Mouse (Mus musculus) G1E (cell line): ENCODE measurements around the gene Qrich1. TPM values are rescaled to one million over a fixed set of nuclear protein-coding genes. Genes with fewer than 3 reads are reported as not detected.

Source experiments
- ATAC-seq: 2 replicates; pipeline ENCODE4 v1.8.0; 2016; ENCODE audit warnings: mild to moderate bottlenecking; ENCODE audit not compliant: insufficient number of reproducible peaks, poor library complexity, low FRiP score, severe bottlenecking; ENCODE audit errors: extremely low read depth
- DNase-seq: peaks from one replicate; pipeline ENCODE4 v3.0.0; 2012; ENCODE audit warnings: low spot score
- H3K27me3 ChIP-seq: 2 replicates; pipeline ENCODE4 v1.6.1; 2012; ENCODE audit warnings: mild to moderate bottlenecking, low read length, inconsistent platforms; ENCODE audit not compliant: insufficient read depth
- H3K36me3 ChIP-seq: replicated peaks from 2 replicates; pipeline ENCODE3; 2012; ENCODE audit warnings: mild to moderate bottlenecking, inconsistent platforms
- H3K4me1 ChIP-seq: 2 replicates; pipeline ENCODE4 v1.6.1; 2012; ENCODE audit warnings: low read depth, low read length, inconsistent platforms, mixed read lengths; ENCODE audit not compliant: insufficient read depth
- H3K4me3 ChIP-seq: 2 replicates; pipeline ENCODE4 v1.5.1; 2012; ENCODE audit warnings: low read depth, mild to moderate bottlenecking, inconsistent platforms, low read length, moderate library complexity, mixed read lengths
- H3K9me3 ChIP-seq: replicated peaks from 2 replicates; pipeline ENCODE4 v1.6.1; 2012; ENCODE audit warnings: inconsistent platforms
- CTCF ChIP-seq: IDR thresholded peaks from 2 replicates; pipeline ENCODE4 v1.5.1; 2012; ENCODE audit warnings: low read depth, low read length, inconsistent platforms, mixed read lengths
- GATA1 ChIP-seq: IDR thresholded peaks from 2 replicates; pipeline ENCODE4 v1.6.1; 2012; ENCODE audit warnings: borderline replicate concordance, low read length, inconsistent platforms, mixed read lengths
- GATA2 ChIP-seq: IDR thresholded peaks from 2 replicates; pipeline ENCODE4 v1.6.1; 2012; ENCODE audit warnings: low read depth, low read length, inconsistent platforms, borderline replicate concordance
- POLR2AphosphoS5 ChIP-seq: IDR thresholded peaks from 2 replicates; pipeline ENCODE4 v1.6.1; 2012; ENCODE audit warnings: low read depth, low read length, inconsistent platforms; ENCODE audit not compliant: insufficient replicate concordance
- TAL1 ChIP-seq: conservative IDR thresholded peaks from 2 replicates; pipeline ENCODE4 v1.6.1; 2012; ENCODE audit warnings: low read depth, low read length, inconsistent platforms, mixed read lengths
- polyA plus RNA-seq: library from polyadenylated mRNA; stranded (reverse); fragments of >175 nt; gene quantifications from 2 replicates; pipeline ENCODE4 v1.2.3, GENCODE M21; 2012
- total RNA-seq, 2 experiments: library from RNA; stranded (forward) in 1 of 2; stranded (reverse) in 1 of 2; fragments of 200-1000 nt in 1 of 2; fragments of >200 nt in 1 of 2; fragmentation: Nextera tagmentation in 1 of 2; gene quantifications; 2 replicates each; pipeline ENCODE4 v1.2.3; 2014 to 2017

Qrich1 gene
- total and polyA plus RNA-seq, 3 experiments, result 143 to 179 (median 161) TPM

- DNase-seq, result no peak
- no peaks in the 10 kb centered on the region for H3K9me3 ChIP-seq
- H3K27me3 ChIP-seq, result no peaks in the 10 kb centered on the region
- no peak for TF ChIP-seq GATA2
- no peak for TF ChIP-seq CTCF
- TF ChIP-seq GATA1, result no peak
- TF ChIP-seq POLR2AphosphoS5, result no peak
- no peak for TF ChIP-seq TAL1
- H3K4me1 ChIP-seq, result peaks cover 67% of the 10 kb centered on the region
- ATAC-seq, result no peak
- H3K36me3 ChIP-seq, result peaks cover 85% of the 10 kb centered on the region
- no peak overlapping the region for H3K4me3 ChIP-seq
Measured at GRCm38 (mm10) chr9:108577025-108577424, 60.4 kb downstream of the Qrich1 start.

- TF ChIP-seq POLR2AphosphoS5 (no peak), CTCF (no peak), TAL1 (no peak), GATA1 (no peak), GATA2 (no peak)
- H3K9me3 ChIP-seq, result no peaks in the 10 kb centered on the region
- no peaks in the 10 kb centered on the region for H3K27me3 ChIP-seq
- peak overlapping the region; percentile 83 for H3K4me3 ChIP-seq
- H3K4me1 ChIP-seq, result peaks cover 58% of the 10 kb centered on the region
- no peak for ATAC-seq
- peak; percentile 57 for DNase-seq
- H3K36me3 ChIP-seq, result peaks cover 85% of the 10 kb centered on the region
Measured at GRCm38 (mm10) chr9:108577934-108578544, 61.4 kb downstream of the Qrich1 start.

- Histone ChIP-seq H3K4me3 (peak within 1 kb of the TSS; percentile 83), H3K36me3 (peaks cover 84% of the 10 kb centered on the region), H3K9me3 (no peaks in the 10 kb centered on the region), H3K27me3 (no peaks in the 10 kb centered on the region), H3K4me1 (peaks cover 51% of the 10 kb centered on the region)
- ATAC-seq (peak; percentile 97), DNase-seq (peak; percentile 97)
- TF ChIP-seq GATA1 (no peak), TAL1 (no peak), CTCF (no peak), GATA2 (no peak), POLR2AphosphoS5 (no peak)
Measured at GRCm38 (mm10) chr9:108578545-108579343, 62.1 kb downstream of the Qrich1 start, which contains the start of gene Wdr6. Gene Wdr6, minus strand, starts transcription at chr9:108578739.

- DNase-seq, result no peak
- ATAC-seq, result no peak
- peaks cover 46% of the 10 kb centered on the region for H3K4me1 ChIP-seq
- no peaks in the 10 kb centered on the region for H3K27me3 ChIP-seq
- H3K4me3 ChIP-seq, result peak overlapping the region; percentile 83
- no peaks in the 10 kb centered on the region for H3K9me3 ChIP-seq
- TF ChIP-seq POLR2AphosphoS5 (no peak; the same call in 1 of the 2 replicates), CTCF (no peak), GATA2 (no peak), TAL1 (no peak), GATA1 (no peak)
- peaks cover 79% of the 10 kb centered on the region for H3K36me3 ChIP-seq
Measured at GRCm38 (mm10) chr9:108579344-108579690, 62.7 kb downstream of the Qrich1 start.

GRCm38 (mm10) chr9:108587571-108588180 is 71.1 kb downstream of the Qrich1 start:
- H3K4me3 ChIP-seq, result no peak overlapping the region
- H3K9me3 ChIP-seq, result no peaks in the 10 kb centered on the region
- no peak for DNase-seq
- TF ChIP-seq CTCF (no peak), GATA2 (no peak), TAL1 (no peak), POLR2AphosphoS5 (no peak), GATA1 (no peak)
- no peak for ATAC-seq
- peaks cover 25% of the 10 kb centered on the region for H3K4me1 ChIP-seq
- peaks cover 56% of the 10 kb centered on the region for H3K36me3 ChIP-seq
- H3K27me3 ChIP-seq, result no peaks in the 10 kb centered on the region

- Histone ChIP-seq H3K27me3 (no peaks in the 10 kb centered on the region), H3K4me1 (peaks cover 28% of the 10 kb centered on the region), H3K4me3 (no peak overlapping the region), H3K36me3 (peaks cover 52% of the 10 kb centered on the region), H3K9me3 (no peaks in the 10 kb centered on the region)
- ATAC-seq (no peak), DNase-seq (peak; percentile 29)
- TF ChIP-seq GATA1 (no peak), TAL1 (no peak), CTCF (no peak), POLR2AphosphoS5 (no peak), GATA2 (no peak)
Measured at GRCm38 (mm10) chr9:108589229-108589628, 72.6 kb downstream of the Qrich1 start.
